Mouse (Mus musculus) neural tube, embryonic 12.5 days (tissue): ENCODE results near the gene Gm9045. TPM values are rescaled to one million over a fixed set of nuclear protein-coding genes. Genes with fewer than 3 reads are reported as not detected.

ENCODE experiments used
- polyA plus RNA-seq: library from polyadenylated mRNA; unstranded; fragments of >200 nt; fragmentation: Nextera tagmentation; extraction: Ambion mirVana; gene quantifications from 2 replicates; pipeline ENCODE4 v1.2.1, GENCODE M21; 2016

Gene Gm9045
- polyA plus RNA-seq, 1 experiment from 2014 or later = not detected

Other genes starting within 250 kb of the Gm9045 start
- 47.1 and 47.5 TPM in 2 replicates for gene Mdm1, start 196.0 kb downstream of the Gm9045 start, polyA plus RNA-seq
- not detected in 2 replicates for gene Il22, start 132.9 kb downstream of the Gm9045 start, polyA plus RNA-seq
- gene Gm32717, start 97.1 kb downstream of the Gm9045 start, polyA plus RNA-seq = 0.10 and 0.29 TPM in 2 replicates
- gene Gm32802, start 79.1 kb downstream of the Gm9045 start, polyA plus RNA-seq = 0.10 and 0.29 TPM in 2 replicates
- not detected in 2 replicates for gene Iltifb, start 42.8 kb downstream of the Gm9045 start, polyA plus RNA-seq
- gene Gm9040, start 10.9 kb downstream of the Gm9045 start, polyA plus RNA-seq = not detected in 2 replicates
- not detected in 2 replicates for gene Gm9044, start 5.4 kb downstream of the Gm9045 start, polyA plus RNA-seq
- not detected in 2 replicates for gene Gm9046, start 5.4 kb upstream of the Gm9045 start, polyA plus RNA-seq
- gene Gm9048, start 10.8 kb upstream of the Gm9045 start, polyA plus RNA-seq = not detected in 2 replicates
- gene Gm9049, start 16.3 kb upstream of the Gm9045 start, polyA plus RNA-seq = not detected in 2 replicates
- not detected in 2 replicates for gene Ifng, start 103.2 kb upstream of the Gm9045 start, polyA plus RNA-seq